Mouse (Mus musculus): ENCODE data around the gene Cbwd1.

GRCm38 (mm10) chr19:25002828-25003227 is 41.4 kb upstream of the Cbwd1 start:
- no peak for TF ChIP-seq CTCF (IDR thresholded peaks at IDR 0.05)
- TF ChIP-seq EP300 (IDR thresholded peaks at IDR 0.05), result no peak
